Mouse (Mus musculus): ENCODE data around the gene Ralgps1. TPM values are rescaled to one million over a fixed set of nuclear protein-coding genes. Genes with fewer than 3 reads are reported as not detected.
"Not testable (repeated sequence)": the region's sequence is repeated elsewhere in the genome, so short reads cannot be mapped to it uniquely, and the experiment has no call there.

The Ralgps1 gene
- polyA plus RNA-seq, 1 experiment from 2014 or later, result 7.9 TPM

DNA sequence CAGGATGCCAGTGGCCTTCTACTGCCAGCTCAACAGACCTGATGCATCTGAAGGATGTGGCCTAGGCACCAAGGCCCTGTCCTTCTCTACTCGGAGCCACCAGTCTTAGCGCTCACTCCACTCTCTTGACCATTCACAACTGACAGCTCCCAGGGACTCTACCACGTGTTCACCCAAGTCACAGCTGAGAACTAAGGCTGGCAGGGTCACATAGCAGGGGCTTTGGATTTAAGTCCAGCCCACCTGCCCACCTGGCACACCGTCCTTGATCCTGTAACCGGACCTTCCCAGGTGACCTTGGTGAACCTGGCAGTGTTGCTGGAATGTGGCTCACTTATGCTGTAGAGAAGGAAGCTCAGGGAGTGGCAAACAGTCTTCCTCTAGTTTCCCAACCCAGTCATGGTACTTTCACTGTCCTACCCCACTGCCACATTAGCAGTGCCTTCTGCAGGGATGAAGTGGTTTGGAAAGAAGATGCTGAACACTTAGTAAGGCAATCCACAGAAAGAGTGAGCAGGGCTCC lies 156.0 kb downstream of the Ralgps1 start:
- WGBS, result 53% methylated on average over 5 of the region's 5 CpGs
- Histone ChIP-seq H3K9me3 (ENCODE audit: control insufficient read depth, low read length) (no peaks in the 10 kb centered on the region), H3K36me3 (ENCODE audit: control insufficient read depth, insufficient read depth, low read length) (no peaks in the 10 kb centered on the region), H3K9ac (ENCODE audit: low read depth, low read length) (peak overlapping the region; percentile 59; the same call in 1 of the 2 replicates), H3K4me2 (replicated peaks; ENCODE audit: low read depth, low read length) (peak overlapping the region; percentile 84), H3K4me1 (ENCODE audit: control insufficient read depth, insufficient read depth, low read length) (peaks cover 26% of the 10 kb centered on the region), H3K27ac (ENCODE audit: low read depth, low read length) (peak overlapping the region; percentile 67), H3K4me3 (ENCODE audit: low read length) (peak overlapping the region; percentile 48), H3K27me3 (ENCODE audit: control insufficient read depth, insufficient read depth, low read length) (no peaks in the 10 kb centered on the region)
- ATAC-seq (ENCODE audit: low FRiP score, low TSS enrichment), result no peak; the same call in 1 of the 2 replicates

DNA sequence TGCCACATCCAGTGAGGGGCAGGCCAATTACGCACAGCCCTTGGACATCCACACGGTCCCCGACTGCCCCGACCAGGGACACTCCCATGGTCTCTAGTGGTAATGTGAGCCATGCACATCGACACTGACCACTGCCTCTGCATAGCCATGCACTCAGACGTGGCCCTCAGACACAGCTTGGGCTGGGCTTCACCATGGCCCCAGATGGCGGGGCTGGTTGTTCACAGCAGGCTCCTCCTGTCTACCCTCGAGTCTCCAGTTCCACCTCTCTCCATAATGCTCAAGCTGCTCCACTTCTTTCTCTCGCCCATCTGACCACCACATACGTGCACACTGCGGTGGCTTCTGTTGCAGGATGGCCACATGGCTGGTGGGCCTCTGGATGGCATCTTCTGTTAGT lies 160.0 kb downstream of the Ralgps1 start:
- 64% methylated on average over 11 of the region's 11 CpGs for WGBS
- ATAC-seq (ENCODE audit: low FRiP score, low TSS enrichment); H3K36me3 ChIP-seq (ENCODE audit: control insufficient read depth, insufficient read depth, low read length): not testable (repeated sequence)

DNA sequence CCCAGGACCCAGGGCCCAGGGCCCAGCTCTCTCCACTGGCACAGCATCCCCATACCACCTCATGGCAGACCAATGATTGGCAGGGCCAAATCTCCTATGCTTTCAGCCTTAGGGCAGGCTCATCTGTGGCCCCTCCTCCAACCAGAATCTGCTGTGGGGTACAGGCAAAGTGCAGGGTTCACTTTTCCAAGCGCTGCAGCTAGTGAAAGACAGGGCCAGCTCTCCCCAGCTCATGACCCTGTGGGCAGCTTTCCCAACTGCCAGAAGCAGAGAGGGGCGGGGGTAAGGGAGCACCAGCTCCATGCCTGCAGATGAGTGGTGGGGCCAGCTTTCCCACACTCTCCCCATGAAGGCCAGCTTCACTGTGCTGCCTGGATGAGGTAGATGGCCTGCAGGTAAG lies 160.4 kb downstream of the Ralgps1 start:
- Histone ChIP-seq H3K4me2 (replicated peaks; ENCODE audit: low read depth, low read length) (no peak overlapping the region), H3K4me3 (ENCODE audit: low read length) (no peak overlapping the region), H3K36me3 (ENCODE audit: control insufficient read depth, insufficient read depth, low read length) (no peaks in the 10 kb centered on the region), H3K9ac (ENCODE audit: low read depth, low read length) (no peak overlapping the region), H3K27me3 (ENCODE audit: control insufficient read depth, insufficient read depth, low read length) (no peaks in the 10 kb centered on the region), H3K27ac (ENCODE audit: low read depth, low read length) (no peak overlapping the region), H3K4me1 (ENCODE audit: control insufficient read depth, insufficient read depth, low read length) (peaks cover 25% of the 10 kb centered on the region), H3K9me3 (ENCODE audit: control insufficient read depth, low read length) (no peaks in the 10 kb centered on the region)
- WGBS, result 69% methylated on average over 2 of the region's 2 CpGs
- ATAC-seq (ENCODE audit: low FRiP score, low TSS enrichment), result no peak

More for the DNA sequence above, 160.0 kb downstream of the Ralgps1 start:
- peaks cover 20% of the 10 kb centered on the region for H3K4me1 ChIP-seq (ENCODE audit: control insufficient read depth, insufficient read depth, low read length)
- H3K27ac ChIP-seq (ENCODE audit: low read depth, low read length); H3K4me2 ChIP-seq (replicated peaks; ENCODE audit: low read depth, low read length); H3K9ac ChIP-seq (ENCODE audit: low read depth, low read length); H3K4me3 ChIP-seq (ENCODE audit: low read length); H3K9me3 ChIP-seq (ENCODE audit: control insufficient read depth, low read length); H3K27me3 ChIP-seq (ENCODE audit: control insufficient read depth, insufficient read depth, low read length): not testable (repeated sequence)

DNA sequence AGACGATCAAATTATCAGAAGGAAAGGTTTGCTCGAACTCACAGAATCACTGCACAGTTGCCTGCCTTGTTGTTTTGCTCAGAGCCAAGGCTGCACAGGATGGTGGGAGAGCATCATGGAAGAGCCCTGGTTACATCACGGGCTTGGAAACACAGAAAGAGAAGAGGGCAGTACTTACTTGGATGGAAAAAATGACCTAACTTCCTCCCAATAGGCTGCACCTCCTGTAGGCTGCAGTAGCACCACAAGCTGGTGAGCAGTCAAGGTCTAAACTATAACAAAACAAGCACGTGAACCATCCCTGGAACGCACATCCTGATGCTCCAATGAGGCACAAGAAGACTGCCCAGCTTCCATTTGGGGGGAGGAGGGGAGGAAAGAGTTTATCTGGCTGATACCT lies 163.2 kb downstream of the Ralgps1 start:
- Histone ChIP-seq H3K4me3 (ENCODE audit: low read length) (no peak overlapping the region), H3K9ac (ENCODE audit: low read depth, low read length) (no peak overlapping the region), H3K36me3 (ENCODE audit: control insufficient read depth, insufficient read depth, low read length) (no peaks in the 10 kb centered on the region), H3K9me3 (ENCODE audit: control insufficient read depth, low read length) (no peaks in the 10 kb centered on the region), H3K27me3 (ENCODE audit: control insufficient read depth, insufficient read depth, low read length) (no peaks in the 10 kb centered on the region), H3K4me1 (ENCODE audit: control insufficient read depth, insufficient read depth, low read length) (peaks cover 19% of the 10 kb centered on the region), H3K4me2 (replicated peaks; ENCODE audit: low read depth, low read length) (no peak overlapping the region), H3K27ac (ENCODE audit: low read depth, low read length) (no peak overlapping the region)
- WGBS, result 80% methylated on average over 5 of the region's 5 CpGs
- ATAC-seq (ENCODE audit: low FRiP score, low TSS enrichment), result no peak

DNA sequence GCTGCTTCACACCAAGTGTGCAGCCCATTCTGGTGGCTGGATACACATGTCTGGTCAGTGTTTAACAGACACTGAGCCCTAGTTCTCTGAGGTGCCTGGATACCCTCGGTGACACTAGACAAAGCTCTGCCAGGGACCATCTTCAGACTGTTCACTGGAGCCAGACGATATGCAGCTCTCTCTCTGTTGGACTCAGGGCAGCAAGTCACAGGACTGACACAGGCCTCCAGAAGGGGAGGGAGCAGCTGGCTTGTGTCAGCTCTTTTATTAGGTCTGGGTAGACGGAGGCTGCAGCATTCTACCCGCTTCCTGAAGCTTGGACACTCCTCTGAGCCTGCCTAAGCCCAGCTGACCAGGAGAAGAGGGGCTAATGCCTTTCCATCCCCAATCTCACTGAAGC lies 164.2 kb downstream of the Ralgps1 start:
- 15% methylated on average over 4 of the region's 4 CpGs for WGBS
- H3K27ac ChIP-seq (ENCODE audit: low read depth, low read length), result peak overlapping the region; percentile 34
- ATAC-seq (ENCODE audit: low FRiP score, low TSS enrichment), result peak; percentile 82

DNA sequence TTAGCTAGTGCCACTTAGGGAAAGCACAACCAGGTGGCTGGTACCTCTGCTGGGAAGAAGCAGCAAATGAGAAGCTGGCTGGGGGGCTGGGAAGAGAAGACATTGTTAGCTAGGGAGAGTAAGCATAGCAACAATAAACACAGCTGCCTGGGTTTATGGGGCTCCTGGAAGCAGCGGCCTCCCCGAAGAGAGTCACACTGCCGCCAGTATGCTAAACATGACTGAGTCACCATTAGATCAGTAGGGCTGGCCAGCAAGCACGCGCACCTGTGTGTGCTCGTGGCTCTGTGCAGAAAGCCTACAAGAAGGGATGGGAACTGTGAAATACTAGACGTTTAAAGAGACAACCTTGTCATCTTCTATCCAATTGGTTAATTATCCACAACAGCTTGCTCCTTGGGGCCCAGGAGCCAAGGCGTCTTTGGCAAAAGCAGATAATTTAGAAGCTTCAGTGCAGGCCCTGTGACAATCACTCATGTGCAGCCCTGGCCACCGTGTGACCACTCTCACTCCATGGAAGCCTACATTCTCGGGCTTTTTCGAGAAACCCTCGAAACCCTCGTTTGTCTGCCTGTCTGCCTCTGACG lies 165.3 kb downstream of the Ralgps1 start:
- ATAC-seq (ENCODE audit: low FRiP score, low TSS enrichment), result no peak
- 23% methylated on average over 14 of the region's 14 CpGs for WGBS
- Histone ChIP-seq H3K36me3 (ENCODE audit: control insufficient read depth, insufficient read depth, low read length) (no peaks in the 10 kb centered on the region), H3K27me3 (ENCODE audit: control insufficient read depth, insufficient read depth, low read length) (no peaks in the 10 kb centered on the region), H3K4me1 (ENCODE audit: control insufficient read depth, insufficient read depth, low read length) (peaks cover 19% of the 10 kb centered on the region), H3K9ac (ENCODE audit: low read depth, low read length) (no peak overlapping the region), H3K4me3 (ENCODE audit: low read length) (no peak overlapping the region), H3K4me2 (replicated peaks; ENCODE audit: low read depth, low read length) (no peak overlapping the region), H3K27ac (ENCODE audit: low read depth, low read length) (no peak overlapping the region; the same call in 1 of the 2 replicates), H3K9me3 (ENCODE audit: control insufficient read depth, low read length) (no peaks in the 10 kb centered on the region)

More for the DNA sequence above, 164.2 kb downstream of the Ralgps1 start:
- Histone ChIP-seq H3K9ac (ENCODE audit: low read depth, low read length) (no peak overlapping the region), H3K9me3 (ENCODE audit: control insufficient read depth, low read length) (no peaks in the 10 kb centered on the region), H3K4me2 (replicated peaks; ENCODE audit: low read depth, low read length) (no peak overlapping the region), H3K4me3 (ENCODE audit: low read length) (no peak overlapping the region), H3K36me3 (ENCODE audit: control insufficient read depth, insufficient read depth, low read length) (no peaks in the 10 kb centered on the region), H3K27me3 (ENCODE audit: control insufficient read depth, insufficient read depth, low read length) (no peaks in the 10 kb centered on the region), H3K4me1 (ENCODE audit: control insufficient read depth, insufficient read depth, low read length) (peaks cover 19% of the 10 kb centered on the region)

DNA sequence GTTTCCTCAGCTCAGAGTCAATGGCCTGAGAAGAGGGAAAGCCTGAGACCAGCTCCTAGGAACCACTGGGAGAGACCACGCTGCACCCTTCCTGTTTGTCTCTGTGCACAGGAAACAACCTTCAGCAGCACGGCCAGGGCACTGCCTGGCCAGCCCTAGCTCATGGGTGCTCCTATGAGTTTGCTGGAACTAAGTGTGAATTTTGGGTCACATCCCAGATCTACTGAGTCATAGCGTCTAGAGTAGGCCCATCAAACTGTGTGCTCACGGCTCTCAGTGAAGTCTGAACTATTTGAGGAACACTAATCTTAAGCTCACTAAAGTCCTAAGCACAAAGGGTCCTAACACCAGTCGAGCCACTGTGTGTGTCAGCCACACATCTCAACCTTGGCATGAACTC lies 166.3 kb downstream of the Ralgps1 start:
- Histone ChIP-seq H3K4me1 (ENCODE audit: control insufficient read depth, insufficient read depth, low read length) (peaks cover 22% of the 10 kb centered on the region), H3K27me3 (ENCODE audit: control insufficient read depth, insufficient read depth, low read length) (no peaks in the 10 kb centered on the region), H3K9me3 (ENCODE audit: control insufficient read depth, low read length) (no peaks in the 10 kb centered on the region), H3K27ac (ENCODE audit: low read depth, low read length) (no peak overlapping the region), H3K36me3 (ENCODE audit: control insufficient read depth, insufficient read depth, low read length) (no peaks in the 10 kb centered on the region), H3K4me2 (replicated peaks; ENCODE audit: low read depth, low read length) (no peak overlapping the region), H3K9ac (ENCODE audit: low read depth, low read length) (no peak overlapping the region), H3K4me3 (ENCODE audit: low read length) (no peak overlapping the region)
- 81% methylated on average over 5 of the region's 5 CpGs for WGBS
- ATAC-seq (ENCODE audit: low FRiP score, low TSS enrichment), result no peak

DNA sequence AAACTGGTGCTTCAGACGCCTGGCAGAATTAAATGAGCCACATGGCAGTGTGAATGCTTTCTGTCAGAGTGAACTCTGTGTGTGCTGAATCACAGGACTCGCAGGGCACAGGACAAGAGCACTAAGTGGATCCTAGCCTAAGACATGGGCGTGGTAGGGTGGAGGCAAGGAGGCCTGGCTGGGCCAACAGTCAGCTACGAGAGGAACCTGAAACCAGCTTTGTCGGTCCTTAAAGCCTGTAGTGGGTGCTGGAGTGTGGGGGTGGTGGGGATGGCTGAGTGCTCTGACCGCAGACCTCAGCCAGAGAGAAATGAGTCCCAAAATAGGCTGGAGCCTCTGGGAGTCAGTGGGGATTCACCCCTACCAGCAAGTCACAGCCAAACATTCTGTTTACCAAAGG lies 168.0 kb downstream of the Ralgps1 start:
- Histone ChIP-seq H3K36me3 (ENCODE audit: control insufficient read depth, insufficient read depth, low read length) (no peaks in the 10 kb centered on the region), H3K27ac (ENCODE audit: low read depth, low read length) (no peak overlapping the region), H3K9me3 (ENCODE audit: control insufficient read depth, low read length) (no peaks in the 10 kb centered on the region), H3K4me2 (replicated peaks; ENCODE audit: low read depth, low read length) (no peak overlapping the region), H3K4me3 (ENCODE audit: low read length) (no peak overlapping the region), H3K4me1 (ENCODE audit: control insufficient read depth, insufficient read depth, low read length) (peaks cover 22% of the 10 kb centered on the region), H3K27me3 (ENCODE audit: control insufficient read depth, insufficient read depth, low read length) (no peaks in the 10 kb centered on the region), H3K9ac (ENCODE audit: low read depth, low read length) (no peak overlapping the region)
- ATAC-seq (ENCODE audit: low FRiP score, low TSS enrichment), result no peak
- 44% methylated on average over 6 of the region's 6 CpGs for WGBS

DNA sequence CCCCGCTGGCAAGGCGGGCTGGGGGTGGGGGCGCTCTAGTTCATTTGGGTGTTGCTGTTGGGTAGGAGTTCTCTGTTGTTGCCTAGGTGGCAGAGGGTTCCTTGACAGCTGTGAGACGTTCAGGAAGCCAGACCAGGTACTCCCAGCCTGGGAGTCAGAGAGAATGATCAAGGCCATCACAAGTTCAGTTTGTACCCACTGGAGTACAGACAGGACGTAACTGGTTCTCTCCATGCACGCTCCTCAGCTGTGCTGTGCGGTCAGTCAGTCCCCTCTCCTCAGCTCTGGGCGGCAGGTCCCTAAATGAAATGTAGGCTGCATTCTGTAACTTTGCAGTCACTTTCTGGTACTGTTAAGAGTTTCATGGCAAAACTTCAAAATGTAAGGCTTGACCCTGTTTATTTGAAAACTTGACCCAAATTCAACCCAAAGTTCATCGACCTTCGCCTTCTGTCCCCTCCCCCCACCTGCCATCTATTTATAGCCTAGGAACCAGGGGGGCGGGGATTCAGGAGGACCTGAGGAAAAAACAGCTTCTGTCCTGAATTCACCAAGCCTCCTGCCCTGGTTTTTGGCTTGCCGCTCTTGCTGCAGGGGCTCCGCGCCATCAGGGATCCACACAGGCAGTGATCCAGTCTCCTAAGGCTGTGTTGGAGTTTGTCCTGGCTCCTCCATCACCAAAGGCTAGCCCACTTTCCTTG lies 170.8 kb downstream of the Ralgps1 start:
- no peak overlapping the region for H3K27ac ChIP-seq (ENCODE audit: low read depth, low read length)
- no peaks in the 10 kb centered on the region for H3K36me3 ChIP-seq (ENCODE audit: control insufficient read depth, insufficient read depth, low read length)
- H3K4me3 ChIP-seq (ENCODE audit: low read length), result no peak overlapping the region
- no peak for ATAC-seq (ENCODE audit: low FRiP score, low TSS enrichment)
- H3K4me1 ChIP-seq (ENCODE audit: control insufficient read depth, insufficient read depth, low read length), result 0 out of 2 replicates have a peak, but pooled peaks cover 3% of the 10 kb centered on the region
- 63% methylated on average over 14 of the region's 14 CpGs for WGBS
- H3K4me2 ChIP-seq (replicated peaks; ENCODE audit: low read depth, low read length), result no peak overlapping the region
- no peaks in the 10 kb centered on the region for H3K27me3 ChIP-seq (ENCODE audit: control insufficient read depth, insufficient read depth, low read length)
- peak overlapping the region; percentile 13; the same call in 1 of the 2 replicates for H3K9ac ChIP-seq (ENCODE audit: low read depth, low read length)
- H3K9me3 ChIP-seq (ENCODE audit: control insufficient read depth, low read length), result no peaks in the 10 kb centered on the region
